Mouse (Mus musculus) embryonic stem cell, embryonic (primary cell): ENCODE measurements at regions not wholly inside any gene's neighbourhood (a gene's known extent, or its start where the extent isn't known, plus 50 kb on each side); places are given as distances from the start of the nearest gene placed in this dataset.

Experiments
- CTCF ChIA-PET, 4 experiments: fragments of 300-600 bp in 2 of 4; fragments of 350-600 bp in 2 of 4; sonication (Branson Sonifier 250); formaldehyde crosslinking; loops; one replicate each; lab custom pipeline; 2022; ENCODE audit warnings: inconsistent platforms in 2 of 4; lab: Charles Lee
- POLR2A ChIA-PET, 4 experiments: fragments of 300-600 bp in 2 of 4; fragments of 350-600 bp in 2 of 4; sonication (Branson Sonifier 250); formaldehyde crosslinking; loops; one replicate each; lab custom pipeline; 2022; ENCODE audit warnings: antibody characterized with exemption in 4 of 4, inconsistent platforms in 1 of 4; lab: Charles Lee

DNA sequence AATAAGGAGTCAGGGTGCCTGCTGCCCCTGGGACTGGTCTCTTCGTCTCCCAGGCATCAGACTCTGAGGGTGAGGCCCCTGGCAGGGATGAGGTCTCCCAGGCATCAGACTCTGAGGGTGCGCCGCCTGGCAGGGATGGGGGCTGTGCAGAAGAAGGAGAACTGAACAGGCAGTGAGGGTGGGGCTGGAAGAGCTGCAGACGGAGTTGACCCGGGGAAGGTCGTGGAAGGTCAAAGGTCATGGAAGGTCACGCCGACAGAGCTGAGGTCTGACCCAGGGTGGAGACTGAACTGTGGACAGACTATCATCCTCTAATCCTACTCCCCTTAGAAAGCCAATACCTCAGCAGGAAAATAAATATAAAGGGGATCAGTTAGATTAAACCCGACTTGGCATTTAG is 50.6 kb upstream of the Grik3 start:
- CTCF ChIA-PET: interaction anchor here in 1 of 4 experiments (0.6 kb wide), 1 partner anchor 378 kb away, joined by 3 read pairs; no protein-coding TSS in a partner anchor
- POLR2A ChIA-PET: interaction anchor here in 3 of 4 experiments (0.6 to 1.9 kb wide), 9 partner anchors 10 to 262 kb away, joined by 3 to 7 read pairs (median 4); no protein-coding TSS in a partner anchor

DNA sequence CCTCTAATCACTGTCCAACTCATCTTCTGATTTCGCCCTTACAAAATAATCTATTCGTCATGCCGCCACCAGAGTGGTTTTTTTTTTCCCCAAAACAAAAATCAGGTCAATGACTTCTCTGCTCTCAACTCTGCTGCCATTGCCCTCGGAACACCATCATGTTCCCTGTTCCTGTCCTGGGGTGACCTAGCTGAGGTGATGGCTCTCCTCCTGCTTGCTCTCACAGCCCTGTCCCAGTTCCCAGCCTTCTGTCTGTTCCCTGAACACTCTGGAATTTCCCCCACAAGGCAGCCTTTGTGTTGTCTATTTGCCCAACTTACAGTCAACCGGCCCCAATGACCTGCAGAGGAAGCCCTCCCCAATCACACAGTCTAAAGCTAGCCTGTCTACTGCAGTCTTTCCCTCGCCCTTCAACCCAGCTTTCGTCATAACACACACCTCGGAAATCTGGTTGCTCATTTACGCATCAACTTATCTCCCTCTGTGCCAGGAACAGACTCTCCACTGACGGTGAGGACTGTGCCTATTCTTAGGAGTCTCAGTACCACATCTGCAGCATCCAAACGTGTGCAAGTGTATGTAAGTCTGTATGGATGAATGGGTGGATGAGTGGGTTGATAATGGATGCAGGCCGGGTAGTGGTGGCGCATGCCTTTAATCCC is 53.2 kb upstream of the Grik3 start:
- POLR2A ChIA-PET: interaction anchor here in 1 of 4 experiments (0.6 kb wide), 1 partner anchor 10 kb away, joined by 3 read pairs; no protein-coding TSS in a partner anchor

DNA sequence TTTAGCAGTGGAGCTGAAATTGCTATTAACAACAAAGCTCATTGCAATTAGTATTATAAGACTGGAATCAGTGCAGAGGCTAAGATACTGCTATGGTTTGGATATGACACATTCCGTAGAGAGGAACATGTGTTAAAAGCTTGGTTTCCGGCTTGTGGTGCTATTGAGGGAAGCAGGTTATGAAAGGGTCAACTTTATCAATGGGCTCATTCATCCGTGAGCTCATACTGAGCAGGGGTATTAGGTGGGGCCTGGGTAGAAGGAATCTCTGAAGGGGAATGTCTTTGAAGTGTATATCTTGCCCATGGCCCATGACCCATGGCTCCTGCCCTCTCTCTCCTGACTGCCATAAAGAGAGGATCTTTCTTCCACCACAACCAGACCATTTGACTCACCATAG is 57.0 kb upstream of the Grik3 start:
- ChIA-PET CTCF (no interaction called here), POLR2A (interaction anchor here in 1 of 4 experiments (0.7 kb wide), 1 partner anchor 103 kb away, joined by 3 read pairs; no protein-coding TSS in a partner anchor)

More for the DNA sequence above, 53.2 kb upstream of the Grik3 start:
- CTCF ChIA-PET: interaction anchor here in 1 of 4 experiments (0.6 kb wide), 1 partner anchor 97 kb away, joined by 3 read pairs; no protein-coding TSS in a partner anchor

DNA sequence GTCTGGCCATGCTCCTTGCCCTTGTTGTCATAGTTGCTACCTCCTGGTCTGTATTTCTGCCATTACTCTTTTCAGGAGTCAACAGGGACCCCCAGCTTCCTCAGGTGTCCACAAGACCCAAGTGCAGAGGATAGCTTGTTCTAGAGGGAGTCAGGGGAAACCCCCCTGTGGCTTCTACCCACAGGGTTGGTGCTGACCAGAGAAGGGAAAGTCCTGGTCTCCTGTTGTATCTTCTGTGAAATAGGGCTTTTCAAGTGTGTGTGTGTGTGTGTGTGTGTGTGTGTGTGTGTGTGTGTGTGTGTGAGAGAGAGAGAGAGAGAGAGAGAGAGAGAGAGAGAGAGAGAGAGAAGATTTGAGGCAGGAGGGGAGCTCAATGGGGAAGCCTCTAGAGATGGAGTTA is 58.9 kb upstream of the Grik3 start:
- CTCF ChIA-PET: interaction anchor here in 1 of 4 experiments (0.9 kb wide), 1 partner anchor 21 kb away, joined by 3 read pairs; no protein-coding TSS in a partner anchor
- POLR2A ChIA-PET: interaction anchor here in 2 of 4 experiments (1.5 to 1.7 kb wide), 2 partner anchors 11 to 20 kb away, joined by 4 read pairs; no protein-coding TSS in a partner anchor

DNA sequence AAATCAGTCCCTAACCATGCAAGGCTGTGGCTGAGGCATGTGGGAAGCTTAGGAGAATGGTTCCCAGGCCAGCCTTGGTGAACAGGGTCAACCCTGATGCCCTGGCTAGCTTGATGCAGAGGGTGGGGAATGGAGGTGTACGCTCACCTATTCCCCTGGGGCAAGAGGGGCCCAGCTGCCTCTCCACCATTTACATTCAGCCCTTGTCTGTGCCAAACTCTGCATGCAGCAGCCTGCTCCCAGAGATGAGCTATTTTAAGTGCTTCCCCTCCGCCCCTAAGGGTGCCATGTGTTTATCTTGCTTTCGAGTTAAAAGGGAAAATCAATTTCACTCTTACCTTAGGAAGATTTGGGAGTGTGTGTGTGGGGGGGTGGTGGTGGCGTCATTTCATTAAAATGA is 59.7 kb upstream of the Grik3 start:
- POLR2A ChIA-PET: interaction anchor here in 2 of 4 experiments (1.1 to 2.8 kb wide), 4 partner anchors 9 to 21 kb away, joined by 3 to 21 read pairs (median 4); no protein-coding TSS in a partner anchor
- CTCF ChIA-PET: no interaction called here

DNA sequence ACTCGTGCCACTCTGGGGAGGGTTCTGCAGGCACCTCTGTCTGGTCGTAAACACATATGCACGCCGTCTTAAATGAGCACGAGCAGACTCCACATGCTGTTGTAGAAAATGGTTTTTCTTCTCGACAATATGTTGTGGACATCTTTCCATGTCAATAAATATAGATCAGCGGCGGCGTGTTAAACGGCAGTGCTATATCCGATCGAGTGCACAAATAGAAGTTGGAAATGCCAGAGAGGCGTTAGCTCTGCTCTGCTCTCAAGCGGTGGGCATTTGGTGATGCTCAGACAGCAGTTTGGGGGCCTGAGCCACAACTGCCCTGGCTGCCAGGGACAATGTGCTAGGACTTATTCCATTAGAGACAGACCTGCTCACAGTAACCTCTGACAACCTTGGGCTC is 61.8 kb upstream of the Grik3 start:
- CTCF ChIA-PET: interaction anchor here (0.6 to 0.7 kb wide), 5 partner anchors 34 to 487 kb away, joined by 3 to 9 read pairs (median 3); no protein-coding TSS in a partner anchor
- POLR2A ChIA-PET: interaction anchor here in 3 of 4 experiments (0.6 to 2.8 kb wide), 10 partner anchors 8 to 486 kb away, joined by 3 to 21 read pairs (median 4); no protein-coding TSS in a partner anchor

DNA sequence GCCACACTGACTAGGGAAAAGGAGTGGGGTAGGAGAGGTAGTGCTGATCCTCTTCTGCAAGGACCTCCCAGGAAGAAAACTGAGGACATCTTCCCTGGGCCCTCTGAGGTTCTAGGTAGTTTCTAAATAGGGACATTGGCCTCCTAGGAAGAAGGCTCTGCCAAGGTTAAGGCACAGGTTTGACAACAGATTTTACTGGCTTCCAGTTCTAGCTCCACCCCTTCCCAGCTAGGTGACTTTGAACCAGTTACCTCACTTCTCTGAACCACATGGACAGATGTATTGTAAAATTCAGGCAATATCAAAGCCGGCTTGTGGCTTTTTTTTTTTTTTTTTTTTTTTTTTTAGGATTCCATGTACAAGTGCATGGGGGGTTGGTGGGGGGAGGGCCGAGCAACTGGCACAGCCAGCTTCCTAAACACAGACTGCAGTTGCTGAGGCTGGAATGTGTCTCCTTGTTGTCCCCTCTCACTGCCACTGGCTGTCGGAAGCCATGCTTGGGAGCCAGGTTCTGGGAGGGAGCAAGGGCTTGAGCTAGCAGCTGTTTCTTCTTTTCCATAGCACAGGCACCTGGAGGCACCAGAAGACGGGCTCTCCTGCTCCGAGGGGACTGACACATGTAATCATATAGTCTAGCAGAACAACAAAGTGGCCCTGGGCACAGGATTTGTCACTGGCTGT is 69.8 kb upstream of the Grik3 start:
- CTCF ChIA-PET: interaction anchor here (0.5 to 1.0 kb wide), 10 partner anchors 12 to 1483 kb away, joined by 3 to 9 read pairs (median 3); no protein-coding TSS in a partner anchor
- POLR2A ChIA-PET: interaction anchor here (0.5 to 2.7 kb wide), 43 partner anchors 8 to 1250 kb away, joined by 3 to 21 read pairs (median 4); partner anchors contain the start of genes 9930104L06Rik (in 1 of the 4) and Grik3 (in 1 of the 4)

DNA sequence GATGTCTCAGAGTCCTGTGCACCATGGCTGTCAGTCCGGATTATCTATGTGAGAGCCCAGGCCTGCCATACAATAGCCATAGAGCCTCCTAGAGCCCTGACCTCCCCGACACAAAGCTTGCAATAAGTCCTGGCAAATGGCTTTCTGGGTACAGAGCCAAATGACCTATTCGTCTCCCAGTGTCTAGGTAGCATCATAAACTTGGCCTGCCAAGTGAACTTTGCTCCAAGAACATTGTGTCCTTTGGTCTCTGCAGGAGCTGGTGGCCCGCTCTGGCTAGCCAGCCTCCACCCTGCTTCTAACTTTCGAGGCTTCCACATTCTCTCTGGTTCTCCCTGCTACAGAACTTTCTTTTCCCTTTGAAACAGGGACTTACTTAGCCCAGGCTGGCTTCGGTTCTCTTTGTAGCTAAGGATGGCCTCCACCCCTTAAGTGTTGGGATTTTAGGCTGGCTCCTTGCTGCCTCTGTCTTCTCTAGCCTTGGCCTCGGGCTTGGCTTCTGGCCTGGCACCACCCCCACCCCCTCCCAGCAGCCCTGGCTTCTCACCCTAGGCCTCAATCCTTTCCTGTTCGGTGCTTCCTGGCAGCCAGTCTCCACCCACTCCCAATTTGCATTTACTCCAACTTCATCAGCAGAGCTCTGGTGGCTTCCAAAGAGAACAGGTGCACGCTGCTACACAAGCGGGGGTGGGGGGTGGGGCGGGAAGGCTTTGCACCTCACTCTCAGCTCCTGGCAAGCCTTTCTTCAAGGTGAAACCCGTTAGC is 70.8 kb upstream of the Grik3 start:
- POLR2A ChIA-PET: interaction anchor here (0.5 to 2.7 kb wide), 44 partner anchors 9 to 1251 kb away, joined by 3 to 21 read pairs (median 4); partner anchors contain the start of gene 9930104L06Rik (in 1 of the 4)

DNA sequence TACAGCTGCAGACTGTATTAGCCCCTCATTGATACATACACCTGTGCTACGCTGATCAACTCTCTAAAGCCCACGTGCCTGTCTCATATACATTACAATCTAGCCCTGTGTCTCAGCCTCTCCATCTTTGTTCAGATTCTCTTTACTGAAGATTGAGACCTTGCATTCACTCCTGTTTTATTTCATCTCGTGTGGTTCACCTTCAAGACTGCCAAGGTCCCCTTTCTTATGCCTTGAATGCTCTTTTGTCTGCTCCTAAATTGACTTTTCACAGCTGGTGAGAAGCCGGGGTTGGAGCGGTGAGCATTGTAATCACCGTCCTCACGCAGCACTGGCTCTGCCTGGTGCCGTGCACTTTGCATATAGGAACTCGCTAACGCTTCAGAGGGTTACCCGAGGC is 75.2 kb upstream of the Grik3 start:
- CTCF ChIA-PET: interaction anchor here in 1 of 4 experiments (0.8 kb wide), 1 partner anchor 76 kb away, joined by 3 read pairs; no protein-coding TSS in a partner anchor
- POLR2A ChIA-PET: interaction anchor here in 3 of 4 experiments (0.7 to 3.3 kb wide), 17 partner anchors 9 to 252 kb away, joined by 3 to 18 read pairs (median 4); no protein-coding TSS in a partner anchor

More for the DNA sequence above, 70.8 kb upstream of the Grik3 start:
- CTCF ChIA-PET: interaction anchor here in 3 of 4 experiments (0.5 to 0.9 kb wide), 6 partner anchors 22 to 685 kb away, joined by 3 to 8 read pairs (median 4); no protein-coding TSS in a partner anchor

DNA sequence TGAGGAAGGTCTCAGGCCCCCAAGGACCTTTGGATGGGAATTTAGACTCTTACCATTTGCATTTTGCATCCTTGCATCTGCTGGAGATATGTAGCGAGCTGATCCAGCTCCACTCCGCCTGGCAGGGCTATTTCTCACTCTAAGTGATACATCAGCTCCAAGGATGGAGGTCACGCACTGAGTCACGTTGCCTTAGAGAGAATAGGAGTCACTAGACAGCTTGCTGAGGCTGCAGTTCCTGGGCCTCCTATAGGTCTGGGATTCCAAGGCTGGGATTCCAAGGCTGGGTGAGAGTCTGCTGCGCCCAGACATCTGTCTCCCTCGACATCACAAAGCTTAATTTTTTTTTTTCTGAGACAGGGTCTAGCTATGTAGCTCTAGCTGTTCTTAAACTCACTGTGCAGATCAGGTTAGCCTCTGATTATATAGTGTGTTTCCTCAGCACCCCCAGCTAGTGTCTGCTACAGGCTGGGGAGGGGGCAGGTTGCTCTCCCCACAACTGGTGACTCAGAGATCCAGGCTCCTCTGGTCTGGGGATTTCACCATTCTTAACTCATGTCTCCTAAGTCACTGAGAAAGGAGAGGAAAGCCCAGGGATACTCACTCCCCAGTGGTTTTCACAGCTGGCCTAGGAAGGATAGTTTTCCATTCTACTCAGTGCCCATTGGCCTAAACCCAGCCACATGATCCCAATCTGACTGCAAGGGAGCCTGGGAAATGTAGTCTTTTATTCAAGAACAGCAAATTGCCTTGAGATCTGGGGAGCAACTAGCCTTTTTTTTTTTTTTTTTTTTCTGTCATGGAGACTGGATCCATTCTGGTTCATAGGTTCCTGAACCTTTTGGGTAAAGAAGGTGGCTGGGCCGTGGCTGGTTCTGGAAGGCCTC is 76.4 kb upstream of the Grik3 start:
- POLR2A ChIA-PET: interaction anchor here in 3 of 4 experiments (0.6 to 3.3 kb wide), 25 partner anchors 8 to 1185 kb away, joined by 3 to 18 read pairs (median 4); partner anchors contain the start of gene Grik3 (in 1 of the 3)
- CTCF ChIA-PET: interaction anchor here (0.6 to 1.1 kb wide), 4 partner anchors 26 to 501 kb away, joined by 3 read pairs; no protein-coding TSS in a partner anchor

DNA sequence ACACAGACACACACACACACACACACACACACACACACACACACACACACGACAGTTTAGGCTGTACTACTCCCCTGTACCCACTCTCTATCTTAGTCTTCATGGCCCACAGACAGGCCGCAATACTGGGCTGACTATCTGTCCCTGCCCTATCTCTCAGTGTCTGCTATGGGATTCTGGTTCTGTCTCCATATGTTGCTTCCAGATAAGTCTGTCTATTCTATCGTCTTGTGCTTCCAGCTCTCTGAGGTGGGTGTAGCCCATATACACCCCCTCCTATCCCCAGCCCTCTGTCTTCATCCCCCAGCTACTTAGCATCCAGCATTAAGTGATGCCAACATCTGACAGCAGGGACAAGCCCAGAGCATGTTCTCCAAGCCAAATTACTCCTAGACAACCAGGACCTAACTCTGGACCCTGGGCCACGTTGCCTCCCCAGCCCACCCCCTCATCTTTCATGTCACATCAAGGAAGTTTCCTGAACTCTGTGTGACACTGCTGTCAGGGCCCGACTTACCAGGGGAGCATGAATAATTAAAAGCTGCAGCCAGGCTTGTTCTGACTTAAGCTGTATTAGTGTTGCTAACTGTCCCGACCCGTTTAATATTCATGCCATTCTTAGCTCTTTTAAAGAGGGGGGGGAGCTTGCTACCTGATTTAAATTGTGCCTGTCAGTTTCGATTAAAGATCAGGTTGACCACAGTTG is 79.6 kb upstream of the Grik3 start:
- CTCF ChIA-PET: interaction anchor here (0.5 to 1.5 kb wide), 6 partner anchors 21 to 764 kb away, joined by 3 to 5 read pairs (median 4); no protein-coding TSS in a partner anchor
- POLR2A ChIA-PET: interaction anchor here in 2 of 4 experiments (0.7 to 3.3 kb wide), 5 partner anchors 9 to 341 kb away, joined by 3 to 13 read pairs (median 4); no protein-coding TSS in a partner anchor

DNA sequence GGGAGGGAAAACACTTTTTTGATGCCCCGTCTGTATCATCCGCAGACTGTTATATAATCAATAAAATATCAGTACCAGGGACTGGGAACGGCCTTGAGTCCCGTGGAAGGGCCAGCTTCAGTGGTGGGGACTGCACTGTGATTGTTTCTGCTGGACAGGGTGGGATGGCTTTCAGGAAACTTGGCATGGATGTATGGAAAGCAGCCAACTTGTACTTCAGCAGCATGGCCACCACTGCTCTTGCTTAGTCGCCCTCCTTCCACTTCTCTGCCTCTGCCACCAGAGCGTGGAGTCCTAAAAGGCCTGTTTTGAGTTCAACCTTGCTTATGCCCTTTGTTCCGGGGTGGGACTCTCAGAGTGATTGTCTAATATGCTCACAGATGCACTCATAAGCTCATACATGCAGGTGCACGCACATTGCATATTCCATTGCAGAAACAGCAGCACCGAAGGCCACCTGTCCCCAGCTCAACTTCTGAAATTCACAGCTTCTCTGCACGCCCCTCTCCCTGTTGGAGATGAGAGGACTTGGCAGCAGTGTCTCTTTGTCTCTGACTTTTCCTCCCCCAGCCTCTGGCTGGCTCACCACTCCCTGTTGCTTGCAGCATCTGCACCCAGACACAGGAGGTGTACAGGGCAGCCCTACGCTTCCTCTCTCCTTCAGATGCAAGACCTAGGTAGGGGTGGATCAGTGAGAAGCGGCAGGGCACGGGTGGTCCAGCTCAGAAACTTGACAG is 91.0 kb upstream of the Grik3 start:
- ChIA-PET CTCF (interaction anchor here in 1 of 4 experiments (0.6 to 1.2 kb wide), 2 partner anchors 65 to 450 kb away, joined by 3 to 6 read pairs; no protein-coding TSS in a partner anchor), POLR2A (interaction anchor here in 1 of 4 experiments (0.5 kb wide), 1 partner anchor 15 kb away, joined by 3 read pairs; no protein-coding TSS in a partner anchor)

DNA sequence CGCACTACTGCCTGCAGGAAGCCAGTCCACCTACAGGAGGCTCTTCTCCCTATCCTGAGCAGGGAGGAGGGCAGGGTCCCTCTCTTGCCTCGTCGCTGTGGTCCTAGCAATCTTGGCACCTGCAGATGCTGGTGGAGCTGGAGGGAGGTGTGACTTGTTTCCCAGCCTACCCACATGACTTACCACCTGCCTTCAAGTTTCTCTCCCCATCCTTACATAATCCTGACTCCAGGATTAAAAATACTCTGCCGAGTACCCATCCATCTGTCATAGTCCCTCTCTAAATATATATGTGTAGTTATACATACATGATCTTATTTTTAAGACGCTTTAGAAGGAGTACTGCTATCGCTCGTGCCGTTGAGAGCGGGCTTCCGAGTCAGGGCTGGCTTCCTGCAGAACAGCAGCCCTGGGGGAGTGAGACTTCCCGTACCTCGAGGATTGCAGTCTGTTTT is 93.5 kb upstream of the Grik3 start:
- CTCF ChIA-PET: interaction anchor here in 2 of 4 experiments (0.7 kb wide), 2 partner anchors 13 to 50 kb away, joined by 3 to 19 read pairs; no protein-coding TSS in a partner anchor
- POLR2A ChIA-PET: interaction anchor here in 2 of 4 experiments (0.6 to 1.0 kb wide), 2 partner anchors 17 to 110 kb away, joined by 3 read pairs; no protein-coding TSS in a partner anchor

DNA sequence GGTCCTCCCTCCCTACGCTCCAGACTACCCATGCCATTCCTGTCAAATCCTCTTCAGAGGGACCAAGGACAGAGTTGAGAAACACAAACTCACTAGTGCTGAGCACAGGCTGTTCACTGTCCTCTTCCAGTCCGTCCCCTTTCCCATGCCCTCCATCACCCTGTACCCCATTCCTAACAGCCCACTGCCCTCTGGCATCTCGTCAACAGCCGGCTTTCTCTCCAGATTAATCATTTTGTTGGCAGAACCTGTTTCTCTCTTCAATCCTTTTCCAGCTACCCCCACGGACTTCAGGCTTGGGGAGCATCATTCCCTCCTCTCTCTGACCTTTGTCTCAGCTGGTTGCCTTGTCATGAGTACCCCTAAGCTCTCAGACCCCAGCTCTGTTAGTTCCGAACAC is 99.2 kb upstream of the Grik3 start:
- POLR2A ChIA-PET: no interaction called here
- CTCF ChIA-PET: interaction anchor here in 1 of 4 experiments (0.6 kb wide), 1 partner anchor 600 kb away, joined by 4 read pairs; no protein-coding TSS in a partner anchor

DNA sequence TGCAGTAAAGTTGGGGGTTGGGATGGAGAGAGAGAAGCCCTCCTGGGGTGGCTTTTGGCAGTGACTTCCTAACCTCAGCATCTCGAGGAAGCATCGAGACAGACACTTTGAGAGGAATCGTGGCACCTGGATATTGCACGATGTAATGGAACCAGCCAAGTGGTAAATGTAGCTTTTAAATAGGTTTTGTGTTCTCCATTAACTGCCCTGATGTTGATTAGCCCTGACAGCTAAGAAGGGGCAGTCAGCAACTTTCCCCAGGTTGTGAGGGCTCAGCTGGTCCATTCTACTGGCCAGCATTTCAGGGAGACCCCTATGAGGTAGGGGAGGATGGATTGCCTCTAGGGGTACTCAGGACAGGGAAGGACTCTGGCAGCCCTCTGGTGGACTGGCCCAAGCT is 104.7 kb upstream of the Grik3 start:
- ChIA-PET POLR2A (interaction anchor here in 1 of 4 experiments (0.5 kb wide), 1 partner anchor 464 kb away, joined by 5 read pairs; no protein-coding TSS in a partner anchor), CTCF (interaction anchor here in 1 of 4 experiments (0.6 kb wide), 1 partner anchor 101 kb away, joined by 3 read pairs; no protein-coding TSS in a partner anchor)
